Mouse (Mus musculus) heart, postnatal 0 days (tissue): ENCODE results near the gene Adora2a. TPM values are rescaled to one million over a fixed set of nuclear protein-coding genes. Genes with fewer than 3 reads are reported as not detected.

Experiments
- ATAC-seq: fragments of 200-750 bp; cut with Nextera tagmentation; 2 replicates; pipeline ENCODE4 v1.8.0; 2017; ENCODE audit warnings: low read depth, moderate number of reproducible peaks, moderate library complexity; ENCODE audit not compliant: insufficient read depth
- DNase-seq: peaks from one replicate; pipeline ENCODE4 v3.0.0-alpha.2; 2016; ENCODE audit warnings: low spot score
- H3K27ac ChIP-seq: fragments of 300-500 bp; sonication (generic); 2 replicates; pipeline ENCODE4 v1.5.1; 2014; ENCODE audit warnings: low read depth, mild to moderate bottlenecking
- H3K27me3 ChIP-seq: fragments of 300-500 bp; sonication (generic); 2 replicates; pipeline ENCODE4 v1.6.1; 2014; ENCODE audit warnings: low read length, mixed read lengths; ENCODE audit not compliant: control insufficient read depth, insufficient read depth
- H3K36me3 ChIP-seq: fragments of 300-500 bp; sonication (generic); replicated peaks from 2 replicates; pipeline ENCODE4 v1.6.1; 2014; ENCODE audit warnings: low read length, mixed read lengths; ENCODE audit not compliant: control insufficient read depth, insufficient read depth
- H3K4me1 ChIP-seq: fragments of 300-500 bp; sonication (generic); 2 replicates; pipeline ENCODE4 v1.6.1; 2014; ENCODE audit warnings: antibody characterized with exemption; ENCODE audit not compliant: control insufficient read depth, insufficient read depth
- H3K4me2 ChIP-seq: fragments of 300-500 bp; sonication (generic); 2 replicates; pipeline ENCODE4 v1.6.1; 2014; ENCODE audit warnings: low read depth, mild to moderate bottlenecking, low read length, moderate library complexity
- H3K4me3 ChIP-seq: fragments of 300-500 bp; sonication (generic); 2 replicates; pipeline ENCODE4 v1.5.1; 2014; ENCODE audit warnings: low read depth, low read length
- H3K9ac ChIP-seq: fragments of 300-500 bp; sonication (generic); replicated peaks from 2 replicates; pipeline ENCODE4 v1.6.1; 2014; ENCODE audit warnings: low read depth, low read length, mixed read lengths
- H3K9me3 ChIP-seq: fragments of 300-500 bp; sonication (generic); replicated peaks from 2 replicates; pipeline ENCODE4 v1.6.1; 2016; ENCODE audit warnings: low read length; ENCODE audit not compliant: control insufficient read depth
- CTCF ChIP-seq: IDR thresholded peaks from 2 replicates; pipeline ENCODE4 v1.5.1; 2016; ENCODE audit warnings: antibody characterized with exemption, control low read depth, low read depth
- EP300 ChIP-seq: IDR thresholded peaks from 2 replicates; pipeline ENCODE4 v1.6.1; 2016; ENCODE audit warnings: antibody characterized with exemption, low read depth
- WGBS: fragments of 180-500 bp; shearing (Covaris S2); extraction: QIAGEN DNeasy Blood & Tissue Kit; methylation state at CpG from one replicate; pipeline ENCODE4 v1.1.7; 2014; 5-methylcytosine and 5-hydroxymethylcytosine counted together
- polyA plus RNA-seq: library from polyadenylated mRNA; unstranded; fragments of >200 nt; fragmentation: Nextera tagmentation; extraction: Ambion mirVana; gene quantifications from 2 replicates; pipeline ENCODE4 v1.2.1, GENCODE M21; 2015
- total RNA-seq: library from RNA; depleted of rRNA; stranded (reverse); fragments of >200 nt; gene quantifications from 2 replicates; pipeline ENCODE4 v1.2.3, GENCODE M21; 2014; ENCODE audit warnings: low replicate concordance

The Adora2a gene
- total and polyA plus RNA-seq, 2 experiments from 2014 or later, result 3.6 to 51.3 TPM

DNA sequence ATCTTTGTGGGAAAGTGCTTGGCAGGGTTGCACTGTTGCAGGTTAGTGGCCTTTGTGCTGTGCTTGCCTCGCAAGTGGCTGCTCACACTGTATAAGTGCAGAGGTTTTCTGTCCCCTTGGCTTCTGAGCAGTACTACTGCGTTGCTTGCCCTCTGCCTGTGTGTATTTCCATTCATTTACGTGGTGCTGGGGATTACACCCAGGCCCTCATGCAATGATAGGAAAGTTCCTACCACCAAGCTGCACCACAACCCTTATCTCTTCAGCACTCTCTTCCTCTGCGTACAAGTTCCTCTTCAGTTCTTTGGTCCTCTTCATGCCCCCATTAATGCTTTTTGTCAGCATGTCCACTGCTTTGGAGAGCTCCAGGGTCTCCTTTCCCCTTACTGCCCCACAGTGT, 14.7 kb upstream of the Adora2a start:
- H3K27ac ChIP-seq, result no peak overlapping the region
- peaks cover 22% of the 10 kb centered on the region for H3K4me1 ChIP-seq
- WGBS, result 62% methylated on average over 4 of the region's 4 CpGs
- H3K27me3 ChIP-seq, result no peaks in the 10 kb centered on the region
- no peak for DNase-seq
- peaks cover 35% of the 10 kb centered on the region; the same call in 1 of the 2 replicates for H3K36me3 ChIP-seq
- no peak for TF ChIP-seq EP300
- no peak for TF ChIP-seq CTCF
- no peak overlapping the region for H3K4me2 ChIP-seq
- no peak overlapping the region for H3K4me3 ChIP-seq
- no peaks in the 10 kb centered on the region for H3K9me3 ChIP-seq
- ATAC-seq, result no peak
- no peak overlapping the region for H3K9ac ChIP-seq

DNA sequence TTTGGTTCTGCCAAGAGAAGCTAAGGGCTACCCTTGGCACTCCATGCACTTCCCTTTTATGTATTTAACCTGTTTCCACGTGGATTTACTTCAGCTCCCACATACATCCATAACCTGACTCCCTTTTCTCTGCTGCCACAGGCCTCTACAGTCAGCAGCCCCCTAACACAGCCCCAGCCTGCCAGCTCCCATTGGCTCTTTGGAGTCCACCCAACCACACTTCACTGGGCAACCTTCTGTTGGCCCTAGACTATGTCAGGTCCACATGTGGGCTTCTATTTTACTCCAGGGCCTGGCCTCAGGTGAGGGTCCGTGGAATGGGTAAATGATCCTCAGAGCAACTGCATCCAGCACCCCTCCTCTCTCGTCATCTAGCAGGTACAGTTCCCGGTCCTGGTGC, 14.1 kb upstream of the Adora2a start:
- Histone ChIP-seq H3K4me1 (peaks cover 22% of the 10 kb centered on the region), H3K27me3 (no peaks in the 10 kb centered on the region), H3K27ac (no peak overlapping the region), H3K9me3 (no peaks in the 10 kb centered on the region), H3K9ac (no peak overlapping the region), H3K4me3 (no peak overlapping the region), H3K36me3 (peaks cover 41% of the 10 kb centered on the region), H3K4me2 (no peak overlapping the region)
- ATAC-seq (no peak), DNase-seq (no peak)
- WGBS, result 86% methylated on average over 4 of the region's 4 CpGs
- TF ChIP-seq CTCF, result no peak
- TF ChIP-seq EP300, result no peak

DNA sequence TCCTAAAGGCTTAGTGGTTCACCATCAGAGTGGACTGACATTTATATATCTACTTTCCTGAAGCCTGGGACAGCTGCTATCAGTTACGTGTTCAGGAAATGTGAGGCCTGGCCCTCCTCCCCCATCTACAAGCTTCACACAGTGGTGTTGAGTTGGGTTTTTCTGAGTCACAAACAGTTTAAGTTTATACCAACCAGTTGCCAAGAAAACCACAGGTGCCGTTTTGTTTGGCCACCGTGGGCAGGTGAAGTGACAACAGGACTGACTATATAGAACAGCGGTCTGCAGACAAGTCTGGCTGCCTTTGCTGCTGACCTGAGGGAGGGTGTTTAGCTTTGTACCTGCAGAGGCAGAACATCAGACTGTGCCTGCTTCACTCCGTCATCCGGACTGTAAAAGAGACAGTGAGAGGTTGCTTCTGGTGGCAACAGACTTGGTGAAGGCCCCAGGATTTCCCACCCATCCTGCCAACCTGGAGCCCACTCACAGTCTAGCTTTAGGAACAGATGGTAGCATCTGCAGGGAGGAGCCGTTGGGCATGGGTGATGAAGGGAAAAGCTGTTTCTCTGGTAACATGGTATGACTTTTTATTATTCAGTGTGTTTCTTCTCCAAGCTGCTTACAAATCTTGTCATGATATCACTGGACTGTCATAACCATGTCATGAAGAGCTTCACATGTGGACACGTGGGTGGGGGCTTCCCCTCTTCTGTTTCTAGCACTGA, 13.2 kb upstream of the Adora2a start:
- ATAC-seq (no peak), DNase-seq (no peak)
- H3K4me2 ChIP-seq, result no peak overlapping the region
- H3K36me3 ChIP-seq, result peaks cover 51% of the 10 kb centered on the region
- peaks cover 22% of the 10 kb centered on the region for H3K4me1 ChIP-seq
- no peak overlapping the region for H3K4me3 ChIP-seq
- whole genome bisulfite sequencing, result 65% methylated on average over 8 of the region's 8 CpGs
- no peaks in the 10 kb centered on the region for H3K9me3 ChIP-seq
- H3K27me3 ChIP-seq, result no peaks in the 10 kb centered on the region
- H3K27ac ChIP-seq, result peak overlapping the region; percentile 70
- no peak overlapping the region for H3K9ac ChIP-seq
- TF ChIP-seq EP300, result no peak
- no peak for TF ChIP-seq CTCF

DNA sequence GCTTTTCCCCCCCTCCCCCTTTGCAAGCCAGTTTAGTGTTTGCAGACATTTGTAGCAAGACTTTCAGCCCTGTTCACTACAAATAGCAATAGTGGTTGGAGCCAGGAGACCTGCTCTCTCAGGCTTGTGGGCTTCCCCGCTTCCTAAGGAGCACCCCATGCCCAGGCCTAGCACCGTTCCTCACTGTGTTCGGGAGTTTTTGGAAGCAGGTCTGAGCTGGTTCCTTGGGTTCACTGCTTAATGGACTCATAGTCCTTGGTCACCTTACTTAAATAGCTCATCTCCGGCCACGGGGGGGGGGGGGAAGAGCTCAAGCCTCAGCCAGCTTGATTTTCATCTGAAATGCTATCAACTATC, 12.7 kb upstream of the Adora2a start:
- H3K36me3 ChIP-seq, result peaks cover 56% of the 10 kb centered on the region
- TF ChIP-seq EP300, result no peak; the same call in 1 of the 2 replicates
- no peak for TF ChIP-seq CTCF
- 80% methylated on average over 5 of the region's 5 CpGs for WGBS

DNA sequence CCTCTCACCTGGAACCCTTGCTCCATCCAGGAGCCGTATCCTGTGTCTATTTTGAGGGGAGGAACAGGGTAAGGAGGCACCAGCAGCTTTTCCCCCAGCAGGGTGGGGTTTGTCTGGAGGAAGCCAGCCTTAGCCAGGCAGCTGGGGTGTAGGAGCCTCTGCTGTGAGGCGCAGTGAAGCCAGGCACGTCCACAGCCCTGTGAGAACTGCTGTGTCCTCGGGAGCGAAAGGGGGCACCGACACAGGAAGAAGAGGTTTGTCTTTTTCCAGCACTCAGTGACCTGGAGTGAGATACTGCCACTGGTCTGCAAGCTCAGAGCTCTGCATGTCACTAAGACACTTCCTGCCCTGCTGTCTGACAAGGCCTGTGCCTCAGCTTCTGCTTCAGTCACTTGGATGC, 12.3 kb upstream of the Adora2a start:
- no peak for DNase-seq

More for the DNA sequence above, 12.7 kb upstream of the Adora2a start:
- H3K9me3 ChIP-seq, result no peaks in the 10 kb centered on the region
- H3K27ac ChIP-seq, result peak overlapping the region; percentile 70
- DNase-seq (no peak), ATAC-seq (no peak)
- H3K4me1 ChIP-seq, result peaks cover 22% of the 10 kb centered on the region
- H3K4me3 ChIP-seq, result no peak overlapping the region
- no peaks in the 10 kb centered on the region for H3K27me3 ChIP-seq
- H3K4me2 ChIP-seq, result no peak overlapping the region
- H3K9ac ChIP-seq, result no peak overlapping the region

DNA sequence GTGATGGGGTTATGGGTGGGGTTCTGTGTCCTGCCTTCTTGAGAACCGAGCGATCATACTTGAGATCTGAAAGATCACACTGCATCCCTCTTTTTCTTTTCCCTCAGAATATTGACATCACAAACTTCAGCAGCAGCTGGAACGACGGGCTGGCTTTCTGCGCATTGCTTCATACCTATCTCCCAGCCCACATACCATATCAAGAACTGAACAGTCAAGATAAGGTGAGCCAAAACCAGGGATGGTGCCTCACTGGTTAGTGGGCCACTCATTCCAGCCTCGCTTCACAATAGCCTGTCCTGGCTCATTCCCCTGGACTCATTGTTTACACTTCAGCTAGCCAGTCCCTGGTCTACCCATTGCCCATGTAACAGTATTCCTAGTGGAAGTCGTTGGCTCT, 9.5 kb upstream of the Adora2a start:
- TF ChIP-seq EP300, result no peak
- TF ChIP-seq CTCF, result no peak
- 73% methylated on average over 7 of the region's 7 CpGs for WGBS
- no peak for ATAC-seq
- Histone ChIP-seq H3K27ac (no peak overlapping the region), H3K27me3 (no peaks in the 10 kb centered on the region), H3K9ac (no peak overlapping the region), H3K9me3 (no peaks in the 10 kb centered on the region), H3K36me3 (peaks cover 76% of the 10 kb centered on the region), H3K4me3 (no peak overlapping the region), H3K4me2 (no peak overlapping the region), H3K4me1 (peaks cover 19% of the 10 kb centered on the region)
- no peak for DNase-seq

More for the DNA sequence above, 12.3 kb upstream of the Adora2a start:
- Histone ChIP-seq H3K36me3 (peaks cover 60% of the 10 kb centered on the region), H3K27ac (peak overlapping the region; percentile 70), H3K27me3 (no peaks in the 10 kb centered on the region), H3K9ac (no peak overlapping the region), H3K4me2 (no peak overlapping the region), H3K4me3 (no peak overlapping the region), H3K4me1 (peaks cover 22% of the 10 kb centered on the region), H3K9me3 (no peaks in the 10 kb centered on the region)
- TF ChIP-seq EP300 (0 out of 2 replicates have a peak, but pooled peaks have one; percentile 22), CTCF (no peak)
- 37% methylated on average over 6 of the region's 6 CpGs for WGBS
- peak; percentile 43; the same call in 1 of the 2 replicates for ATAC-seq
